Mouse (Mus musculus) left cerebral cortex, adult 9 months (tissue): ENCODE measurements around the gene Xpo5.

Experiments
- DNase-seq, 2 experiments: peaks; one replicate each; pipeline ENCODE4 v3.0.0; 2022; ENCODE audit warnings: low spot score in 2 of 2

Gene Xpo5

DNA sequence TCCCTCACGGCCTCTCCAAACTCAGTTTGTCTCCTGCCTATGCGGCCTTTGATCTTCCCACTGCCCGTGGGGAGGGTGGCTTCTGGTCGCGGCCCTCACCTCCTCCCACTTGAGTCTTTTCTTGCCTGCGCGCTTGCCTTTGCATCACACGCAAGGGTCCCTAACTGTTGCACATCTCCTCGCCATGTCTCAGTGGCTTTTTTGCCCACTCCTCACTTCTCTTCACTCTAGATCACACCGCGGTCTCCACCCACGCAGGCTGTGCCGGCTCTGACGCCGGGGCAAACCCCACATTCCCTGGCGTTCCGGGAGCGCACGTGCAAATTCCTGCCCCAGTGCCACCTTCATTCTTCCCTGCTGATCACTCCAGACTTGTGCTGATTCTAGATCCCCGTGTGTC, 496 bp downstream of the Xpo5 start:
- DNase-seq = peak in 1 of 2 experiments; percentile 25

DNA sequence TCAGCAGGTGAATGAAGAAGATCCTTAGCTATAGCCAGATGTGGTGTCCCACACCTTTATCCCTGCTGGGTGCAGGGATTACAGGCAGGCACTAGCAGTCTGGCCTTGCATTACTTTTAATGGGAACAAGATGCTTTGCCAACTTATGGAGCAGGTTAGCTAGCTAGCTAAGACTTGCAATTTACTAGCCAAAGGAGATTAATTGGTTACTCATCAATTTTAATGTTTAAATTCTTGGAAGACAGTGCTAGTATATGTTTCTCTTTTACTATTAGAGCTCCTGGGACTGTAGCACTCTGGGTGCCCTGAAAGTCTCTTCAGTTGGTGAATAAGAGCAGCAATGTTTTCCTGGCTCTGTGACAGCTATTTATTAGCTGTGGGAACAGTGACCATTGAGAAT, 4.1 kb downstream of the Xpo5 start:
- no peak for DNase-seq

DNA sequence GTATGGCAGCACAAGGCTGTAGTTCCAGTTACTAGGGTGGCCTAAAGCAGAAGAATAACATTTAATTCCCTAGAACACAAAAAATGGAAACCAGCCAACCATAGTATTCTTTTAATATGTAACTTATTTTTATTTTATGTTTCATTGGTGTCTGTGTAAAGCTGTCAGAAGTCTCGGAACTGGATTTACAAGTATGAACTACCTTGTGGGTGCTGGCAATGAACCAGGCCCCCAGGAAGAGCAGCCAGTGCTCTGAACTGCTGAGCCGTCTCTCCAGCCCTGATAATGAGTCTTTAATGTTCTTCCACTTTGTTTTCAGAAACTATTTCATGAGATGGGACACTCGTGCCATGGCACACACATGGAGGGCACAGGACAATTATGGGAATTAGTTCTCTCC, 8.0 kb downstream of the Xpo5 start:
- no peak for DNase-seq

DNA sequence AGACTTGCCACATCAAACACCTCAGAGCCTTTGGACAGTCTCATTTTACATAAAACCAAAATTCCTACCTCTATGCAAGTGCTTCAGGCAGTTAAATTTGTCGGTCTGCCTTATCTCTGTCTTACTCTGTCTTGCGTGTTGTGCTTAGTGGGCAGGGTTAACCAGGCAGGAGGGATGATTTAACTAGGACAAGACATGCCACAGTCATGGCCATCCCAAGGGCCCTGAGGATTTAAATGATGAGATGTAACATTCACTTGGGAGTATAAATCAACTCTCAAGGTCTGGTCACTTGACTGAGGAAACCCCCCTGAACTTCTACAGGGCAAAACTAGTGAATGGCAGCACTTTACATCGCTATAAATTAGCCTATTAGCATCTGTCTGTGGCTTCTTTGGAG, 19.0 kb downstream of the Xpo5 start:
- no peak for DNase-seq

DNA sequence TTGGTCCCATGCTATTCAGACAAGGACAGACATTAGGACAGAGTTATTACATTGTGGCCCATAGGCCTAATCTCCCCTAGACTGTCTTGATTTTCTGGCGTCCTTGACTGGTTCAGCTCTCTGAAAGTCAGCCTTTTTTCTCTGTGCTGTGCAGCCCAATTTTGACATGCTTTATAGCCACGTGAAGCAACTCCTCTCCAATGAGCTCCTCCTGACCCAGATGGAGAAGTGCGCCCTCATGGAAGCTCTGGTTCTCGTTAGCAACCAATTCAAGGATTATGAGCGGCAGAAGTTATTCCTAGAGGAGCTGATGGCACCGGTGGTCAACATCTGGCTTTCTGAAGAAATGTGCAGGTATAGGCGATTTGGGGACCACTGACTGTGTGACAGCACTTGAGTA, 25.0 kb downstream of the Xpo5 start:
- DNase-seq = no peak

DNA sequence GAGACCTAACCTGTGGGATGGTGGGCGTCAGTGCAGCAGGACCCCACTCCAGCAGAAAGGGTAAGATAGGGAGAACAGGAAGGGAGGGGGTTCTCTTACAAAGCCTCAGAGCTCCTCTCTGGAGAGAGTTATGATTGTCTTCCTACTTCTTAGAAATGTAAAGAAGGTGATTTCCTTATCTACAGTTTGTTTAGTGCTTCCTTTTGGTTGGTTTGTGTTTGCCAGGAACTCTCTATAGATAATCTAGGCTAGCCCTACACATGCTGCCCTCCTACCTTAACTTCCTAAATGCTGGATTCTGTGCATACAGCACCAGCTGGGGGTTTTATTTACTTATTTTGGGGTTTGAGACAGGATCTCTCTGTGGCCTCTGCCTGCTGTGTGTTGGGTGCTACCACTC, 33.5 kb downstream of the Xpo5 start:
- DNase-seq = no peak

DNA sequence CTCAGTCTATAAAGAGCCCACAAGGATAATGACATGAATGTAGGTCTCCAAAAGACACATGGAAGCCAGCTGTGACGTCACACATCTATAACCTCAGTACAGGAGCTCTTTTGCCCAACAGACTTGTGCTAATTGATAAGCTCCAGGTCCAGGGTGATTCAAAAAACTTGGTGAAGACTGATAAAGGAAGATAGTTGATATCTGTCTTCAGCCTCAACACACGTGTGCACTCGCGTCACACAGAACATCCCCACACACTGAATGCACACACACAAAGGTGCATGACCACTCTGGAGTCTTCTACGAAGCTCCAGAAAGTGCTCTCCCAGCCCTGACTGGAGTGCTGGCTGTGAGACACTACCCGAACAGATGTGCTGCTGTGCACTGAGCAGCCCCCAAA, 34.5 kb downstream of the Xpo5 start:
- DNase-seq = no peak

DNA sequence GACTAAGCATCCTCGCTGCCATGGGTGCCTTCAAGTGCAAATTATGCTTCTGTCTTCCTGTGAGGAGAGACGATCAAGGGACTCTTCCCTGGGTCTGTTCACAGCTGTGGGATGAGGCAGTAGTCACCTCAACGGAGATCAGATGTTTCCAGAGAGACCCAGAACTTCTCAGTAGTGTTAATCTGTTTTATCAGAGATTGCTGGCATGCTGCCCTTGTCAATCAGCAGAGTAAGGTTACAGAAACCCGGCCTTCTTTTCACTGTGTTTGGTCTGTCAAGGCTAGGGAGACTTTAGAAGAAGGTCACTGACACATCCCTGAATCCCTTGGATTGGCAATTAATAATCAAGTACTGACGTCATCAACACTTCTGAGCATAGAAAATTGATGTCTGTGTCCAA, 34.9 kb downstream of the Xpo5 start:
- DNase-seq = no peak

DNA sequence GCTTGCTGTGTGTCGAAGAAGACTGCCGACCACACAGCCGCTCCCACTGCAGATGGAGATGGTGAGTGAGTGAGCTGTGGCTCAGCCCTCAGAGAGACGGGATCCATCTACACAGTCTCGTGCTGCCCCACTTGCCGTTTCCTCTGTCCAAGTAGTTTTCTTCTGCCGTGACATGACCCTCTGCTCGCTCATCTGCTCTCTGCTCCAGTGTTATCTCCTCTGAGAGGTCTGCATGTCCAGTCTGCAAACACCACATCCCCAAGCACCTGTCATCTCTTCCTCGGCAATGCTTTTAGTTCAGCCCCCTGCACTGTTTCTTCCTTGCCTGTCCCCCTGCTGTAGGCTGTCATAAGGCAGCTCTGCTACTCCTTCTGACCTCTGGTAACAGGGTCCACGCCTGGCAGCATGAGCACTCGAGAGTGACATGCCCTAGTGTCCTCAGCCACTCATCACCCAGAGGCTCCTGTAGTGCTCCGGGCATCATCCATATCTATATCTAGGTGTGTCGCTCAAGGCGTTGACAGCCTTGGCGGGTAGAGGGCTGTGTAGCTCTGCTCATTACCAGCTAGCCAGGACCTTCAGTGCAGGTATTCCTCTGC, 37.0 kb downstream of the Xpo5 start:
- DNase-seq = no peak

DNA sequence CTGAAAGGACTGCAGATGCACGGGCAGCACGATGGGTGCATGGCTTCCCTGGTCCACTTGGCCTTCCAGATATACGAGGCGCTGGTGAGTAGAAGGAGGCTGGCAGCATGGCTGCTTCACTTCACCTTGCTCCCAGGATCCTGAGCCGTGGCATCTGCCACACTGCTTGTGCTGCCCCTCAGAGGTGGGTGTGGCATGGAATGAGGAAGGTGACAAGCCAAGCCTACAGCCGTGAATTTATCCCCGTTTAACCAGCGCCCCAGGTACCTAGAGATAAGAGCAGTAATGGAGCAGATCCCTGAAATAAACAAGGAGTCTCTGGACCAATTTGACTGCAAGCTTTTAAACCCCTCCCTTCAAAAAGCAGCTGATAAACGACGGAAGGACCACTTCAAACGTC, 38.9 kb downstream of the Xpo5 start:
- no peak for DNase-seq

DNA sequence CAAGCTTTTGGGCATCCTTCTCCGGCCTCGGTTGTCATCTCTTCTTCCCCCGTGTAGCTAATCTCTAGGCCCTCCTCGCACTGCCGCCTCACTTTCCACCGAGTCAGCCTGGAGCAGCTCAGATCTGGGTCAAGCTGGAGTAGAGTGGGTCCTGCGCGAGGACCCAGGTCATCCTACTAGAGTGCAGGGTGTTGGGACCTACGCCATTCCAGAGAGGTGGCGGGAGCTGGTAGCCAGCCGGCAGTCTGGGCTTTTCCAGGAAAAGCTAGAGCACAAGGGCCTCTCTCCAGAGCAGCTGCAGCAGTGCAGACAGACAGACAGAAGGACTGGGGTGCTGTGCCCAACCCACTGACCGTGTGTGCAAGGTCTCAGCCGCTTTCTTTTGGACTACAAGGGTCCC, 39.7 kb downstream of the Xpo5 start:
- DNase-seq = no peak

DNA sequence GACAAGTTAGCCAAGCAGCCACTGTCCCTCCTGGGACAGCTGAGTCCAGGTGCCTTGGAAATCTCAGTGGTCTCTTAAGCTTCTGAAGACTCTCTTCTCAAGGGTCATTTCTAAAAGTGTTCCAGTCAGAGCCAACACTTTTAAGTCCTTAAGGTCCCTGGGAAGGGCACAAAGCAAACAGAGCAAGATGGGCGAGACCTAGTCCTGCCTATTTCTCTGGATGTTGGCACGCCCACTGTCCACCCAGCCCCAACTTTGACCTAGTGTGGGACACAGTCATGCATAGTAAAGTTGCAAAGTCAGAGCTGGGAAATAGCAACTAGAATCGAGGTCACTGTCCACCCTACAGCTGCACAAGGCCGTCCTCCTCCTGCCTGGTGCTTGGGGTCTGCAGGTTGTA, 40.4 kb downstream of the Xpo5 start:
- no peak for DNase-seq

DNA sequence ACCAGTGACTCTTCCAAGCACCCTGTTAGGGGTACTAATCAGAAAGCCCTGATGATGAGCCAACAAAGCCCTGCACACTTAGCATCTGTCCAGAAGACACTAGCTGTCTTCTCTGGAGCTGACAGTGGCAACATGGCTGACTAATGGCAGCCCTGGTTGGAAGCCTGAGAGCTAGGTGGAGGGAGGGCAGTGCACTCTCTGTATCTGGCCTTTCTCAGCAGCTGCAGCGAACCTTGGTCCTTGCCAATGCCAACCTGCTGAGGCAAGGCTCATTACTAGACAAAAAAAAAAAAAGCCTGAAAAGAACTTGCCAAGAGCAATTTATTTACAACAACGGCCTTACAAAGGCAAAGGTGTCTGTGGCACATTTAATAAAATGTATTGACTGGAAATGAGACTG, 41.0 kb downstream of the Xpo5 start:
- DNase-seq = no peak

DNA sequence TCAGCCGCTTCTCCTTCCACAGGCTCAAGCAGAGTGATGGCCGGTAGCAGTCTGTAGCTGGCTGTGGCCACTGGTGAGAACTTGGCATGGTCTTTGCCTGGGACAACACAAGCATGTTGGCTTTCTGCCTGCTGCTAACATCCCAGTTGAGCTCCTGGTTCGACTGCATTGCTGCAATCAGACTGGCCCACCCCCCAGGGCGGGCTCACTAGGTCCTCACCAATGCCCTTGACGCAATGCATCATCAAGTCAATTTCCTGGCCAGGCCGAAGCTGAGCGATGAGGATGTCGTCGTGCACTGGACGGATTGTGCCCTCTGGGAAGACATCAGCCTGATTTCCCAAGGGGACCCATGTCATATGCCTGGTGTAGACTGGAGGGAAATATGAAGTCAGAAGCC, 42.0 kb downstream of the Xpo5 start:
- no peak for DNase-seq

DNA sequence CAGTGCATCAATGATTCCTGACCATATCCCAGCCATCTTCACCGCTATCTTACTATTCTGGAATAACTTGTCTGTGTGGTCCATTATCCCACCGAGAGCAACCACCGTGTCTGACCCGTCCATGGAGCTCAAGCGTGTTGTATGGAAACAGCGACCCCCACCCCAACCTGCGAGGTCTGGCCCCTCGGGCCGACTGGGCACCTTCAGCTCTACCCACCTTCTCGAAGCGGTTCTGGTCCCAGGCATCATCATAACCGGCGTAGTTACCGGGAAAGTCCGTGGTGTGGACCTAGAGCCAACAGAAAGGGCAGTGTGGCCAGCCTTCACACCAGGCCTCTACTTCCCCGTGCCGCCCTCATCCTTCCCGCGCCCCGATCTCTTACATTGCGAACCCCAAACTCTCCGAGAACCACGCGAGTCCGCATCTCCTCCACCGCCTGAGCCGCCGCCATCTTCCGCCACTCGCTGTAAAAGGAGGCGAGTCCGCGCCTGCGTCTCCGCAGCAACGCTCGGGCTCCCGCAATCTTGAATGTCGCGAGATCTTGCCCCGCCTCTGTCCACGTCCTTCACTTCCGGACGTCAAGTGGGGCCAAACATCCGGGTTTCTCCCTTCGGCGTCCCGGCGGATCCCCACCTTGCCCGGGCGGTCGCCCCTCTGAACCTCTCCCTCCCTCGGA, 45.1 kb downstream of the Xpo5 start, which contains the start of the genes Polr1c and Yipf3:
Polr1c (minus strand) TSS at position 543 of the 677 bp plus-strand sequence.
Yipf3 (plus strand) TSS at position 569 of the 677 bp plus-strand sequence.
- DNase-seq = peak; percentile 90 to 96

DNA sequence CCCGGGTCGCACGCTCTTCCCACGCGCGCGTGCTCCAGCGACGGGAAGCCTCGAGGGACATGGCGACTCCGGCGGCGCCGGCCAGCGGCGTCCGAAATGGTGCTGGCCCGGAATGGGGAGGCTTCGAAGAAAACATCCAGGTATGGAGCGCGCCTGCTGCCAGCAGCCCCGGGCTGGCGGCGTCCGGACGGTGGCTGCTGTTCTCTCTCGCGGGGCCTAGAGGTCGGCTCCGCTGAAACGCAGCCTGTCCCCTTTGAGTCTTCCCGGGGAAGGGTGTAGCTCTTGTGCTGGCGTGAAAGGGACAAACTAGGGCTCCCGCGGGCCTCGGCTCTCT, 45.6 kb downstream of the Xpo5 start:
- no peak for DNase-seq

DNA sequence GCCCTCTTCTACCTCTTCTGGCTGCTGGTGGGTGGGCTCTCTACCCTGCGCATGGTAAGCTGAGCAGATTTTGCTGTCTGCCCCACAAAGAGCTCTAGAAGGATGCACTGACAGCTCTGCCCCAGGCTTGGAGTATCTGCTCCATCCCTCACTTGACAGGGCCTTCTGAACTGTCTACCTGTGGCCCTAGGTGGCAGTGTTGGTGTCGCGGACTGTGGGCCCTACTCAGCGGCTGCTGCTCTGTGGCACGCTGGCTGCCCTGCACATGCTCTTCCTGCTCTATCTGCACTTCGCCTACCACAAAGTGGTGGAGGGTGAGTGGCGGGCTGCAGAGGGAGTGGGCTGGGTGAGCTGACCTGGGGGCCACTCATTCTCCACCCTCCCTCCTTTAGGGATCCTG, 48.6 kb downstream of the Xpo5 start:
- no peak for DNase-seq

DNA sequence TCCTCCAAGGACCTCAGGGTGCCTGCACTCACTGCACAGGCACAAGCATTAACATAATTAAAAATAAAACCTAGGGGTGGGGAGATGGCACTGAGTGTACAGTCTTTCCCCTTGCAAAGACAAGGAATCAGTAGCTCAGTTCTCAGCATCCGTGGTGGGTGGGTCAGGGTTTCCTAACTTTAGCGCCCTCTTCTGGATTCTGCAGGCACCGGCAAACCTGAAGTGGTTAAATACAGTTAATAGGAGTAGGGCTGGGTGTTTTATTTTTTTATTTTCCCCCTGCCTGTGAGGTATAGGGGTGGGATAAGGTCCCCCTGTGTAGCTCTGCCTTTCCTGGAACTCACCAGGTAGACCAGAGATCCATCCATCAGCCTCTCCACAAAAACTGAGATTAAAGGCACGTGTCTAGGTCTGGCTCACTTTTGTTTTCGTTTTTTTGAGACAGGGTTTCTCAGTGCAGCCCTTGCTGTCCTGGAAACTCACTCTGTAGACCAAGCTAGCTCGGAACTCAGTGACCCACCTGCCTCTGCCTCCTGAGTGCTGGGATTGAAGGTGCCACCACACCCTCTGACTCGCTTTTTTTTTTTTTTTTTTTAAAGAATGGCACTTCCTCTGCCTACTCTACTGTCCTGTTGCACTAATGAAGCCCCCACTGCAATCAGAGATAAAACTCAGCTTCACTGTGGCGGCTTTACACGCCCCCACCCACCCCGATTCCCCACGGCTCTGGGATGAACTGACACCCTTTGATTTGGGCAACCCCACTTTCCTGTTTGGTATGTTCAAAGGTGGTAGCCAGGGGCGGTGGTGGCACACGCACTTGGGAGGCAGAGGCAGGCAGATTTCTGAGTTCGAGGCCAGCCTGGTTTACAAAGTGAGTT, 50.2 kb downstream of the Xpo5 start:
- peak in 1 of 2 experiments; percentile 65 for DNase-seq

DNA sequence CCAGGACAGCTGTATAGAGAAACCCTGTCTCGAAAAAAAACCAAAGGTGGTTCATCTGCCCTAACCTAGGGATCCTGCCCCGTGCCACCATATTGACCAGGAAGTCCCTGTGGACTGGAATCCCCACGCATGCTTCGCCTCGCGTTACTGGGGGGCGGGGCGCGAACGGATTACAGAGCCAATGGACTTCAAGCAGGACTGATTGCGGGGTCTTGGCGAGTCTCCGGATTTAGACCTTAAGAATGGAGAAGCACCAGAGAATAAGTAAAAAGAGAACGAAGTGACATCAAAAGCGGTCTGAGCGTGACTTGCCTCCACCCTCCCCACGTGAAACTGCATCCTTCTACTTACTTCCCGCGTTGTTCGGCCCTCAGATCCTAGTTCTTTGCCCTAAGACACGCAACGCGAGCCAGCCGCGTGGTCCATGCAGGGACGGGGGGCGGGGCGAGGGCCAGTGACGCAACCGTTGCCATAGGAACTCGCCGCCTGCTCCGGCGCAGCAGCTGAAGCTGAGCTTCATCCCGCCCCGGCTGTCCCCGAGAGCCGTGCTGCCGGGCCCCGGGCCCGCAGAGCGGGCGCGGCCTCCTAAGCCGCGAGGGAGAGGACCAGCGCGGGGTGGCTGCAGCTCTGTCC, 51.0 kb downstream of the Xpo5 start, which contains the start of gene Lrrc73:
Lrrc73 (plus strand) TSS at position 80 of the 633 bp plus-strand sequence.
- DNase-seq = peak; percentile 82 to 93

DNA sequence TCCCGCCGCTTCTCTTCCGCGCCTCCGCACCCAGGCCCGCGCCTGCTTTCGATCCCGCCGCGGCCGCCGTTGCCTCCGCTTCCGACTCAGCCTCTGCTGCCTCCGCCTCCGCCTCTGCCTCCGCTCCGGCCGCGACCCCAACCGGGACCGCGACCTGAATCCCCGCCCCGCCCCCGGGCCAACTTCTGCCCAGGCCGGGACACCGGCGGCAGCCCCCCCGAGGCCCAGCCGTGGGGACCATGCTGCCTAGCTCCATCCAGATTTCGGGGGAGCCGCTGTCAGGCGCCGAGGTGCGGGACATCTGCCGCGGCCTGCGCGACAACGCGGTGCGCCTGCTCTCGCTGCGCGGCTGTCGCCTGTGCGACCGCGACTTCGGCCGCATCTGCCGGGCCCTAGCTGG, 51.5 kb downstream of the Xpo5 start:
- DNase-seq = no peak

DNA sequence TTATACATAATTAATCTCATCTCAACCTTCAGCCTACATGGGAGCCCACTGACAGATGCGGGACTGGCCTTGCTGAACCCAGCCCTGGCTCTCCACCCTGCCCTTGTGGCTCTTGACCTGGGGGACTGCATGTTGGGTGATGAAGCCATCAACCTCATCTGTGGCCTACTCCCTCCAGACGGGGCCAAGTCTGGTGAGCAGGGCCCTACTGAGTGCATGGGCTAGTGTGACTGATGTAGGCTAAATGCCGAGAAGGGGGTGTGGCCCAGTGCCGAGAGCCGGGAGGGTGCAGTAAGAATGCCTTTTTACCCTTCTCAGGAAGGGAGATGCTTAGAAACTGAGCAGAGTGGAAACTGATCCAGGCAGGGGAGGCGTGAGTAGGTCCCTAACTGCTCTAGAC, 52.6 kb downstream of the Xpo5 start:
- no peak for DNase-seq

DNA sequence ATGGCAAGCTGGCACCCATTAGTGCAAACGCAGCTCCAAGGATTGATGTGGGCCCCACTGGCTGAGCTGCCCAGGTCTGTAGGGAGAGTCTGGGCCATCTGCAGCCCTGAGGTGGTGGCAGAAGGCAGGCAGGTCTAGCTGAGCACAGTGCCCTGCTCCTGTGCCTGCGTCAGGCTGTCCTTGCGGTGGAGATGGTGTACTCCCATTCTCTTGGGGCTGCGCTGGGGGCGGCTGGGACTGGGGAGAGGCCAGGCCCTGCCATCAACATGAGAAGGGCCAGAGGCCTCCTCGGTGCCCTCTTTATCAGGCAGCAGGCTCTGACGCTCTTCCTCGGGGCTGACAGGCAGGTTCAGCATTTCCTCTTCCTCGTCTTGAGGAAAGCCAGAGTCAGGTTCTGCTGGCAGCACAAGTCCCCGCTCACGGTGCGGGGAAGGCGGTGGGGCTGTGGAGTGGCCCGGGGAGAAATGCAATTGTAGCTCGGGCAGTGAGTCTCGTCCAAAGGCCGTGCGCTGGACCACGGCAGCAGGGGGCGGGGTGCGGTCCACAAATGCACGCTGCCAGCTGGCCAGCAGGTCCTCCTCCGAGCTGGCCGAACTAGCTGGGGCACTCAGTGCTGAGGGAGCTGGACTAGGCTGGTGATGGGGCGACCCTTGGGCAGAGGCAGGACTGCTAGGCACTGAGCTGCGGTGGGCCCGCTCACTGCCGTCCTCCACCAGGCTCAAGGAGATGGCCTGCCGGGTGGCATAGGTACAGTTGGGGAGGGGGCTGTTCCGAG, 55.9 kb downstream of the Xpo5 start:
- no peak for DNase-seq
